Mouse (Mus musculus) kidney, embryonic 14.5 days (tissue): ENCODE measurements around the gene Surf4. TPM values are rescaled to one million over a fixed set of nuclear protein-coding genes. Genes with fewer than 3 reads are reported as not detected.

Source experiments
- ATAC-seq: fragments of 200-750 bp; cut with Nextera tagmentation; 2 replicates; pipeline ENCODE4 v1.8.0; 2017; ENCODE audit warnings: moderate number of reproducible peaks, mild to moderate bottlenecking, moderate TSS enrichment, moderate library complexity; ENCODE audit not compliant: low FRiP score, low TSS enrichment
- H3K27ac ChIP-seq: fragments of 300-500 bp; sonication (generic); 2 replicates; pipeline ENCODE4 v1.5.1; 2014; ENCODE audit warnings: low read depth, mild to moderate bottlenecking, low read length, moderate library complexity, mixed read lengths
- H3K27me3 ChIP-seq: fragments of 300-500 bp; sonication (generic); 2 replicates; pipeline ENCODE4 v1.6.1; 2014; ENCODE audit warnings: mild to moderate bottlenecking, low read length; ENCODE audit not compliant: control insufficient read depth, insufficient read depth
- H3K36me3 ChIP-seq: fragments of 300-500 bp; sonication (generic); 2 replicates; pipeline ENCODE4 v1.6.1; 2014; ENCODE audit warnings: low read length, mixed read lengths; ENCODE audit not compliant: control insufficient read depth, insufficient read depth
- H3K4me1 ChIP-seq: fragments of 300-500 bp; sonication (generic); 2 replicates; pipeline ENCODE4 v1.6.1; 2014; ENCODE audit warnings: low read length, mixed read lengths; ENCODE audit not compliant: control insufficient read depth, insufficient read depth
- H3K4me2 ChIP-seq: fragments of 300-500 bp; sonication (generic); replicated peaks from 2 replicates; pipeline ENCODE4 v1.6.1; 2014; ENCODE audit warnings: low read depth, mild to moderate bottlenecking, low read length
- H3K4me3 ChIP-seq: fragments of 300-500 bp; sonication (generic); 2 replicates; pipeline ENCODE4 v1.5.1; 2014; ENCODE audit warnings: mild to moderate bottlenecking, low read length
- H3K9ac ChIP-seq: fragments of 300-500 bp; sonication (generic); 2 replicates; pipeline ENCODE4 v1.6.1; 2014; ENCODE audit warnings: low read depth, mild to moderate bottlenecking, low read length, moderate library complexity
- H3K9me3 ChIP-seq: fragments of 300-500 bp; sonication (generic); 2 replicates; pipeline ENCODE4 v1.6.1; 2016; ENCODE audit warnings: low read length; ENCODE audit not compliant: control insufficient read depth
- WGBS: fragments of 180-500 bp; shearing (Covaris S2); extraction: QIAGEN DNeasy Blood & Tissue Kit; methylation state at CpG from one replicate; pipeline ENCODE4 v1.1.7; 2014; 5-methylcytosine and 5-hydroxymethylcytosine counted together
- polyA plus RNA-seq: library from polyadenylated mRNA; unstranded; fragments of >200 nt; fragmentation: Nextera tagmentation; extraction: Ambion mirVana; gene quantifications from 2 replicates; pipeline ENCODE4 v1.2.1, GENCODE M21; 2014

Surf4 gene
- polyA plus RNA-seq, 1 experiment from 2014 or later: 187 TPM

GRCm38 (mm10) chr2:26909387-26909784 lies 24.3 kb downstream of the Surf4 start:
- Histone ChIP-seq H3K4me2 (peak overlapping the region; percentile 79), H3K27ac (no peak overlapping the region), H3K4me3 (peak overlapping the region; percentile 87), H3K9ac (peak overlapping the region; percentile 95), H3K36me3 (peaks cover 64% of the 10 kb centered on the region), H3K27me3 (no peaks in the 10 kb centered on the region), H3K4me1 (peaks cover 14% of the 10 kb centered on the region), H3K9me3 (no peaks in the 10 kb centered on the region)
- no peak for ATAC-seq

GRCm38 (mm10) chr2:26908710-26909386 lies 24.9 kb downstream of the Surf4 start:
- Histone ChIP-seq H3K9ac (peak overlapping the region; percentile 95; the same call in 1 of the 2 replicates), H3K36me3 (peaks cover 60% of the 10 kb centered on the region), H3K4me3 (peak overlapping the region; percentile 87), H3K27ac (no peak overlapping the region), H3K9me3 (no peaks in the 10 kb centered on the region), H3K27me3 (no peaks in the 10 kb centered on the region), H3K4me2 (peak overlapping the region; percentile 79), H3K4me1 (peaks cover 17% of the 10 kb centered on the region)
- no peak for ATAC-seq
- 83% methylated on average over 18 of the region's 18 CpGs for WGBS

GRCm38 (mm10) chr2:26907109-26907508 lies 26.6 kb downstream of the Surf4 start:
- Histone ChIP-seq H3K4me3 (no peak overlapping the region), H3K27me3 (no peaks in the 10 kb centered on the region), H3K9me3 (no peaks in the 10 kb centered on the region), H3K4me1 (peaks cover 21% of the 10 kb centered on the region), H3K9ac (no peak overlapping the region), H3K36me3 (peaks cover 42% of the 10 kb centered on the region), H3K27ac (no peak overlapping the region), H3K4me2 (no peak overlapping the region)
- WGBS: 54% methylated on average over 4 of the region's 4 CpGs
- ATAC-seq: no peak

DNA sequence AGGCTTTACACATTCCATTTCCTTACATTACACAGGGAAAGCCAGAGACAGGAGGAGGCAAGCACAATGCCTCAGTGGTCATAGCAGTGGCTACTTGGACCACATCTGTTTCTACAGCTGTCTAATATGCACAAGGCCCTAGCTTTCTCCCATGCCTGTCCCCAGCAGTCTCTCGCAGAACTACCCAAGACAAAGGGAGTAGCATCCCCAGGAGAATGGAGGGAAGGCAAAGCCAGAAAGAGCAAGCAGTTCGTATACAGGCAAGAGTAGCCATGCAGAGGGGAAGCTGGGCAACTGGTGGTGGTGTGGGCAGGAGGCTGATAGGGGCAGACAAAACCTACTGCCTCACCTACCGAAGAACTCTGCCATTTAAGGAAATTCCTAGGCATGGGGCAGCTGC lies 27.3 kb downstream of the Surf4 start:
- Histone ChIP-seq H3K27me3 (no peaks in the 10 kb centered on the region), H3K4me1 (peaks cover 22% of the 10 kb centered on the region), H3K9ac (no peak overlapping the region), H3K4me3 (no peak overlapping the region), H3K36me3 (peaks cover 36% of the 10 kb centered on the region), H3K27ac (no peak overlapping the region), H3K9me3 (no peaks in the 10 kb centered on the region), H3K4me2 (no peak overlapping the region)
- 94% methylated on average over 3 of the region's 3 CpGs for WGBS
- no peak for ATAC-seq

- H3K4me1 ChIP-seq: peaks cover 24% of the 10 kb centered on the region
- H3K9ac ChIP-seq: no peak overlapping the region
- ATAC-seq: no peak
- H3K4me3 ChIP-seq: no peak overlapping the region
- H3K27me3 ChIP-seq: no peaks in the 10 kb centered on the region
- H3K9me3 ChIP-seq: no peaks in the 10 kb centered on the region
- no peak overlapping the region for H3K4me2 ChIP-seq
- peaks cover 35% of the 10 kb centered on the region for H3K36me3 ChIP-seq
- 93% methylated on average over 2 of the region's 2 CpGs for WGBS
- no peak overlapping the region for H3K27ac ChIP-seq
Observed at GRCm38 (mm10) chr2:26905936-26906335, 27.8 kb downstream of the Surf4 start.

DNA sequence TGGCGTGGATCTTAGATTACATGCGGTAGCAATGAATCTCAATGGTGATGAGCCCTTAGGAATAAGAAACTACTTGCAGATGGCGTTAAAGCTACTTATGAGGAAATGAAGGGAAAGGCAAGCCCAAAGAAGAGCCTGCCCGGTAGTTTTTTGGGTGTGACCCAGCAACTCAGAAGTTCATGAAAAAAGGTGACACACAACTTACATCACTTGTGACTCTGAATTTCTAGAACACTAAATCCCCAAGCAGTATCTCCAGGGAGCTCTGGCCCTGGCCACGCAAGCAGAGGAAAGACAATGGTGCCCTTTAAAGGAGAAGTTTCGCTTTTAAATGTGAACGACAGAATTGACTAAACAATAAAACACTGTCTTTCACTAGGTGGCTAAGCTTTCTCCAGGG lies 30.4 kb downstream of the Surf4 start:
- H3K4me2 ChIP-seq: peak overlapping the region; percentile 71
- peak overlapping the region; percentile 62 for H3K9ac ChIP-seq
- 13% methylated on average over 7 of the region's 7 CpGs for WGBS
- ATAC-seq: no peak
- H3K4me3 ChIP-seq: peak overlapping the region; percentile 81
- no peaks in the 10 kb centered on the region for H3K9me3 ChIP-seq
- H3K36me3 ChIP-seq: peaks cover 56% of the 10 kb centered on the region
- peaks cover 16% of the 10 kb centered on the region; the same call in 1 of the 2 replicates for H3K4me1 ChIP-seq
- peak overlapping the region; percentile 76; the same call in 1 of the 2 replicates for H3K27ac ChIP-seq
- H3K27me3 ChIP-seq: no peaks in the 10 kb centered on the region

DNA sequence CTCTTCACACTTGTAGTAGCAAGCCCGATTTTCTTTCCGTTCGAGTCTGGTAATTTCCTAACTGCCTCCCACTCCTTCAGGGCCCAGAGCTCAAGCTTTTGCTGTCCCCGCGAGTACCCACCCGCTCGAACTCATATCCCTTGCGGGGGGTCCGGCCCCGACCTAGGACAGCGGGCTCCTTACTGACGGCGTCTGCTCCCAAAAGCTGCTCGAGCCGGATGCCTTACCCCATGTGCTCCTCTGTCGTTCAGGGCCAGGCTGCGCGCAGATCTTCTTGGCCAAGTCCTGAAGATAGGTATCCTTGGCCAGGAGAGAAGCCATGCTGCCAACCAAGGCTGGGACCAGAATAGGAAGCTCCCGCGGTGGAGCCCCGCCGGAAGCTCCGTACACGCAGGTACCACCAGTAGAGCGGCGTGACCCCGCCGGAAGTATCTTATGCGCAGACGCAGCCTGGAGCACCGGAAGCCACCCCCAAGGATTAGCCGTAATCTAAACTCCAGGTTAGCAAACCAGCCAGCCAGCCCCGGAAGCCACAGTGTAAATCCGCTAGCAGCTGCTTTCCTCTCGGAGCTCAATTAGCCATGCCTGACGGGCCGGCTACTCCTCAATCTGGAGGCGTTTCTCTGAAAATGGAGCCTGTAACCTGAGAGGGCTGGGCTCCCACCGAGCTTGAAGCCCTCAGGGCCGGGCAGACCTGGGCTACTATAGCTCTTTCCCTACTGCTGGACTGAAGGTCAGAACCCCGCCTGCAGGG lies 31.1 kb downstream of the Surf4 start, which contains the start of gene Surf6:
Gene Surf6 (minus strand): TSS at position 413 of the 754 bp plus-strand sequence.
- under 1% methylated on average over 41 of the region's 41 CpGs for WGBS
- H3K36me3 ChIP-seq: peaks cover 57% of the 10 kb centered on the region
- no peaks in the 10 kb centered on the region for H3K9me3 ChIP-seq

GRCm38 (mm10) chr2:26901834-26902400 lies 31.8 kb downstream of the Surf4 start:
- Histone ChIP-seq H3K4me1 (peaks cover 16% of the 10 kb centered on the region; the same call in 1 of the 2 replicates), H3K36me3 (peaks cover 57% of the 10 kb centered on the region), H3K9me3 (no peaks in the 10 kb centered on the region), H3K4me2 (peak overlapping the region; percentile 71), H3K27ac (peak overlapping the region; percentile 78; the same call in 1 of the 2 replicates), H3K27me3 (no peaks in the 10 kb centered on the region), H3K9ac (peak overlapping the region; percentile 80), H3K4me3 (peak overlapping the region; percentile 81)
- ATAC-seq: no peak
- WGBS: 3% methylated on average over 7 of the region's 7 CpGs

More for the DNA sequence above, 31.1 kb downstream of the Surf4 start, which contains the start of gene Surf6:
- Histone ChIP-seq H3K9ac (peak within 1 kb of the TSS; percentile 80), H3K27me3 (no peaks in the 10 kb centered on the region), H3K4me3 (peak within 1 kb of the TSS; percentile 81), H3K27ac (peak within 1 kb of the TSS; percentile 78), H3K4me2 (peak within 1 kb of the TSS; percentile 71), H3K4me1 (peaks cover 16% of the 10 kb centered on the region; the same call in 1 of the 2 replicates)
- peak; percentile 95 for ATAC-seq
